Mouse (Mus musculus) intestine, postnatal 0 days (tissue): ENCODE measurements around the gene Map3k20. TPM values are rescaled to one million over a fixed set of nuclear protein-coding genes. Genes with fewer than 3 reads are reported as not detected.

Experiments
- ATAC-seq: fragments of 200-750 bp; cut with Nextera tagmentation; 2 replicates; pipeline ENCODE4 v1.8.0; 2017; ENCODE audit warnings: mild to moderate bottlenecking, moderate TSS enrichment, moderate library complexity
- H3K27ac ChIP-seq: fragments of 300-500 bp; sonication (generic); 2 replicates; pipeline ENCODE4 v1.5.1; 2014; ENCODE audit warnings: mild to moderate bottlenecking, low read depth, low read length, moderate library complexity
- H3K27me3 ChIP-seq: fragments of 300-500 bp; sonication (generic); replicated peaks from 2 replicates; pipeline ENCODE4 v1.6.1; 2014; ENCODE audit warnings: low read length, mixed read lengths; ENCODE audit not compliant: control insufficient read depth, insufficient read depth
- H3K36me3 ChIP-seq: fragments of 300-500 bp; sonication (generic); 2 replicates; pipeline ENCODE4 v1.6.1; 2014; ENCODE audit warnings: mild to moderate bottlenecking, moderate library complexity; ENCODE audit not compliant: control insufficient read depth, insufficient read depth
- H3K4me1 ChIP-seq: fragments of 300-500 bp; sonication (generic); replicated peaks from 2 replicates; pipeline ENCODE4 v1.6.1; 2014; ENCODE audit warnings: antibody characterized with exemption, low read length, mixed read lengths; ENCODE audit not compliant: control insufficient read depth, insufficient read depth
- H3K4me2 ChIP-seq: fragments of 300-500 bp; sonication (generic); replicated peaks from 2 replicates; pipeline ENCODE4 v1.6.1; 2014; ENCODE audit warnings: low read depth, mild to moderate bottlenecking, moderate library complexity
- H3K4me3 ChIP-seq: fragments of 300-500 bp; sonication (generic); 2 replicates; pipeline ENCODE4 v1.5.1; 2014; ENCODE audit warnings: low read depth, low read length
- H3K9ac ChIP-seq: fragments of 300-500 bp; sonication (generic); 2 replicates; pipeline ENCODE4 v1.6.1; 2014; ENCODE audit warnings: mild to moderate bottlenecking, low read depth, low read length
- H3K9me3 ChIP-seq: fragments of 300-500 bp; sonication (generic); 2 replicates; pipeline ENCODE4 v1.6.1; 2016; ENCODE audit warnings: mixed run types; ENCODE audit not compliant: control insufficient read depth
- CTCF ChIP-seq: sonication (generic); IDR thresholded peaks from 2 replicates; pipeline ENCODE4 v1.5.1; 2016; ENCODE audit warnings: low read depth, mild to moderate bottlenecking, control low read depth, antibody characterized with exemption, moderate library complexity
- WGBS: fragments of 180-500 bp; shearing (Covaris S2); extraction: QIAGEN DNeasy Blood & Tissue Kit; methylation state at CpG from one replicate; pipeline ENCODE4 v1.1.7; 2014; 5-methylcytosine and 5-hydroxymethylcytosine counted together
- polyA plus RNA-seq: library from polyadenylated mRNA; unstranded; fragments of >200 nt; fragmentation: Nextera tagmentation; extraction: Ambion mirVana; gene quantifications from 2 replicates; pipeline ENCODE4 v1.2.1, GENCODE M21; 2015

Gene Map3k20
- polyA plus RNA-seq, 1 experiment from 2014 or later, result 9.0 TPM

- H3K36me3 ChIP-seq, result no peaks in the 10 kb centered on the region
- no peaks in the 10 kb centered on the region for H3K27me3 ChIP-seq
- no peak overlapping the region for H3K4me3 ChIP-seq
- no peak overlapping the region for H3K27ac ChIP-seq
- TF ChIP-seq CTCF, result no peak
- no peaks in the 10 kb centered on the region for H3K4me1 ChIP-seq
- no peak for ATAC-seq
- H3K4me2 ChIP-seq, result no peak overlapping the region
- WGBS, result 79% methylated on average over 4 of the region's 4 CpGs
- H3K9ac ChIP-seq, result no peak overlapping the region
- H3K9me3 ChIP-seq, result no peaks in the 10 kb centered on the region
Observed at GRCm38 (mm10) chr2:72332067-72332466, 46.6 kb downstream of the Map3k20 start.

- H3K4me1 ChIP-seq, result no peaks in the 10 kb centered on the region
Observed at GRCm38 (mm10) chr2:72333210-72333609, 47.8 kb downstream of the Map3k20 start.

GRCm38 (mm10) chr2:72336840-72337239 lies 51.4 kb downstream of the Map3k20 start:
- TF ChIP-seq CTCF, result no peak
- Histone ChIP-seq H3K4me1 (no peaks in the 10 kb centered on the region), H3K36me3 (no peaks in the 10 kb centered on the region), H3K27ac (no peak overlapping the region), H3K27me3 (no peaks in the 10 kb centered on the region), H3K4me3 (no peak overlapping the region), H3K4me2 (no peak overlapping the region), H3K9me3 (no peaks in the 10 kb centered on the region), H3K9ac (no peak overlapping the region)
- 89% methylated on average over 3 of the region's 3 CpGs for WGBS
- ATAC-seq, result no peak

More at GRCm38 (mm10) chr2:72333210-72333609, 47.8 kb downstream of the Map3k20 start:
- Histone ChIP-seq H3K4me2 (no peak overlapping the region), H3K27me3 (no peaks in the 10 kb centered on the region), H3K9me3 (no peaks in the 10 kb centered on the region), H3K27ac (no peak overlapping the region), H3K9ac (no peak overlapping the region), H3K4me3 (no peak overlapping the region), H3K36me3 (no peaks in the 10 kb centered on the region)
- no peak for TF ChIP-seq CTCF
- no peak for ATAC-seq
- 72% methylated on average over 3 of the region's 3 CpGs for whole genome bisulfite sequencing

- Histone ChIP-seq H3K4me1 (no peaks in the 10 kb centered on the region), H3K27me3 (no peaks in the 10 kb centered on the region), H3K36me3 (no peaks in the 10 kb centered on the region), H3K4me2 (no peak overlapping the region), H3K4me3 (no peak overlapping the region), H3K9ac (no peak overlapping the region), H3K9me3 (no peaks in the 10 kb centered on the region), H3K27ac (no peak overlapping the region)
- no peak for ATAC-seq
- TF ChIP-seq CTCF, result no peak
- 85% methylated on average over 3 of the region's 3 CpGs for WGBS
Observed at GRCm38 (mm10) chr2:72345281-72345680, 59.8 kb downstream of the Map3k20 start.

DNA sequence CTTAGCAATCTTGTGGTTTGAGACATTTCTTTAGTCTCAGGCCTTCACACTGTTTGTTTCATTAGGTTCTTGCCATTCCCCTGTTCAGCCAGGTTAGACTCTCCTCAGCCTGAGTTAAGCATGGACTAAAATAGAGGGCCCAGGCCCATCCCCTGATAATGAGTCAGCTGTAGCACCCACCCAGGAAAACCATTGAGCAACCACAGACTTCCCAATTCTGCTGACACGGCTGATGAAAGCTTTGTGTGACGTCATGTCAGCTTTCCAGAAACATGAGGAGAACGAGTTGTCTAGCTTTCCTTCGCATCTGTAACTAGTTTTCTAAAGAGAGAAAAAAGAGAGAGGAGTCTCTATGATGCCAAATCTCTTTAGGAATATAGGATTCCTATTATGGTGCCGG lies 65.9 kb downstream of the Map3k20 start:
- H3K9me3 ChIP-seq, result no peaks in the 10 kb centered on the region
- no peaks in the 10 kb centered on the region for H3K4me1 ChIP-seq
- no peaks in the 10 kb centered on the region for H3K36me3 ChIP-seq
- H3K4me3 ChIP-seq, result no peak overlapping the region
- 83% methylated on average over 5 of the region's 5 CpGs for WGBS
- no peak overlapping the region for H3K4me2 ChIP-seq
- no peak overlapping the region for H3K27ac ChIP-seq
- TF ChIP-seq CTCF, result no peak
- no peaks in the 10 kb centered on the region for H3K27me3 ChIP-seq
- H3K9ac ChIP-seq, result no peak overlapping the region
- no peak for ATAC-seq

DNA sequence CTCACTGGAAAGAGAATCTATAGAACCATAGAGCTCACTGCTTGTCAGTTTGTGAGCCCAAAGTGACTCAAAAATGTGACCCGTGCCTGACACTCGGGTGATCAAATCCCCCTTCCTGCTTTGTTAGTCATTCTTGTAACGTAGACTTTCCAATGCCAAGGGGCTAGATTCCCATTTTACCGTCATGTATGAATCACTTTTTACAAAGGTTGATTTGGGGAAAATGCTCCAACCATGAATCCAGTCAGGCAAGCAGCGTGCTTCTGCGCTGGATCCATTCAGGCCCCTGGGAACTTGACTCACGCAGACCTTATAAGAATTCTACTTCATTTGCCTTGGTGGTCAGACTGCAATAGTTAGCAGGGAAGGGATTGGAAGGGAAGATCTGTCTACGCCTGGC lies 66.3 kb downstream of the Map3k20 start:
- Histone ChIP-seq H3K4me2 (no peak overlapping the region), H3K4me3 (no peak overlapping the region), H3K27ac (no peak overlapping the region), H3K9ac (no peak overlapping the region), H3K36me3 (no peaks in the 10 kb centered on the region), H3K27me3 (no peaks in the 10 kb centered on the region), H3K4me1 (no peaks in the 10 kb centered on the region), H3K9me3 (no peaks in the 10 kb centered on the region)
- TF ChIP-seq CTCF, result no peak
- 96% methylated on average over 8 of the region's 8 CpGs for WGBS
- ATAC-seq, result no peak

DNA sequence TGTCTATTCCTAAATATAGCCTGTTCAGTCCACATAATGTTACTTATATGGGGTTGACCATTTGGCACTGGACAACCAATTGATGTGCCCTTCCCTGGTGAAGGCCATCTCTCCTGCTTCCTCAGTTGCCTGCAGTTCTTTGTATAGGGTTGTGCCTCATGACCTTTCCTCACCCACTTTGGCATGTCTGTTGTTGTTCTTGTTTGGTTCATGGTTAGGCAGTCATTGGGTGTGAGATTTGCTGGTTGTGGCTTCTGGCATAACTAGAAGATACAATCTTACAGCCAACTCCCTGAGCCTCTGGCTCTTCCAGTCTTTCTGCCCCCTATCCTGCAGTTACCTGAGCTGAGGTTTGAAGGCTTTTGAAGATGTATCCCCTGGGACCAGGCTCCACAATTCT lies 67.3 kb downstream of the Map3k20 start:
- H3K36me3 ChIP-seq, result no peaks in the 10 kb centered on the region
- no peaks in the 10 kb centered on the region for H3K27me3 ChIP-seq
- H3K27ac ChIP-seq, result no peak overlapping the region
- H3K4me2 ChIP-seq, result no peak overlapping the region
- H3K9me3 ChIP-seq, result no peaks in the 10 kb centered on the region
- no peak overlapping the region for H3K9ac ChIP-seq
- H3K4me1 ChIP-seq, result no peaks in the 10 kb centered on the region
- no peak for TF ChIP-seq CTCF
- no peak for ATAC-seq
- no peak overlapping the region for H3K4me3 ChIP-seq
